18 mouse cellular contexts compared by ENCODE assay signal in genomic region chr14:61134381-61135030, GRCm38 (mm10).
"Had no signal": no experiment of that assay in that cellular context is flagged by ENCODE, and none has a peak within 500 bp of the region (broad histone marks: within the 10 kb centered on the region; RNA-seq: fewer than 3 reads in every experiment).

No protein-coding gene starts in this region.

- H3K27ac ChIP-seq: kidney, postnatal 0 days; layer of hippocampus, adult 2 months; left cerebral cortex, adult 2 months; limb, embryonic 12.5 days; limb, embryonic 15.5 days; liver, embryonic 12.5 days; liver, embryonic 15.5 days; midbrain, embryonic 12.5 days; neural tube, embryonic 13.5 days had no signal

- H3K4me3 ChIP-seq: layer of hippocampus, adult 2 months; left cerebral cortex, adult 2 months; limb, embryonic 12.5 days; limb, embryonic 15.5 days; liver, embryonic 12.5 days; liver, embryonic 15.5 days; midbrain, embryonic 12.5 days; myocyte; neural tube, embryonic 13.5 days had no signal

- H3K4me1 ChIP-seq: limb, embryonic 12.5 days; liver, embryonic 12.5 days; liver, embryonic 15.5 days had no signal

- DNase-seq: kidney, adult 2 months; kidney, postnatal 25 days; layer of hippocampus, postnatal 36 days; lung, adult 2 months; lung, postnatal 14 days; lung, postnatal 4 days; thymus, postnatal 36 days had no signal

- H3K9me3 ChIP-seq: limb, embryonic 12.5 days; limb, embryonic 15.5 days; liver, embryonic 12.5 days; liver, embryonic 15.5 days; midbrain, embryonic 12.5 days; neural tube, embryonic 13.5 days had no signal

- H3K36me3 ChIP-seq: limb, embryonic 12.5 days; limb, embryonic 15.5 days; liver, embryonic 12.5 days; liver, embryonic 15.5 days; midbrain, embryonic 12.5 days; neural tube, embryonic 13.5 days had no signal

- H3K9ac ChIP-seq: limb, embryonic 12.5 days; limb, embryonic 15.5 days; liver, embryonic 12.5 days; liver, embryonic 15.5 days; midbrain, embryonic 12.5 days; neural tube, embryonic 13.5 days had no signal

- H3K4me2 ChIP-seq: limb, embryonic 12.5 days; limb, embryonic 15.5 days; liver, embryonic 12.5 days; liver, embryonic 15.5 days; midbrain, embryonic 12.5 days; neural tube, embryonic 13.5 days had no signal

- H3K27me3 ChIP-seq: neural tube, embryonic 13.5 days had no signal

- ATAC-seq: liver, embryonic 12.5 days; midbrain, embryonic 16.5 days had no signal
